Mouse (Mus musculus) thymus, adult 18-20 months (tissue): Measurements from ENCODE around the gene Cmtm8.

ENCODE experiments used
- DNase-seq, 2 experiments: peaks; one replicate each; pipeline ENCODE4 v3.0.0; 2022; ENCODE audit warnings: mixed read lengths in 2 of 2

Cmtm8 gene

DNA sequence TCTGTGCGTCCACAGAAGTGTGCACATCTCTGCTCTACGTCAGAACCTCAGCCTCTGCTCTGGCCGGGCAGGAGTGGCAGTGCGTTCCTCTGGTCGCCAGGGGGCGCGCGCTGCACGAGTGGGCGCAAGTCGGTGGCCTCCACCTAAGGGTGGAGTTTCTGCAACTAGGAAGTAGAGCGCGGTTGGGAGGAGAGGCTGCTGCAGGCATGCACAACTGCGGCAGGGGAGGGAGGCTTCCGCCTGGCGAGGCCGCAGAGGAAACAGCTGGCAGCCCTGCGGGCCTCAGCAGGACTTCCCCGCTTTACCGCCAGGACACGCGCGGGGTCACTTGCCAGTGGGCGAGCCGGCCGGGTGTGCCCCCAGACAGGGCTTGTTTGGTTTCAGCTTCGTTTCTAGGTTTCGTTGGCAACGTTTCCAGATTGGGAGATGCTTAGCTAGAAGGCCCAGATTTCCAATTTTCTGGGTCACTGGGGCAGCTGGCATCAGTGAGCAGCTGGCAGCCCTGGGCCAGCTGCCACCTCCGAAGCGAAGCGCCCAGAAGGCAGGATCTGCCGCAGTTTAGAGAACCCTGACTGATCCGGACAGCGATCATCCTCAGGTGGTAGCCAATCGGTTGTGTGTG is 91.0 kb downstream of the Cmtm8 start:
- DNase-seq = peak; percentile 94 to 96

DNA sequence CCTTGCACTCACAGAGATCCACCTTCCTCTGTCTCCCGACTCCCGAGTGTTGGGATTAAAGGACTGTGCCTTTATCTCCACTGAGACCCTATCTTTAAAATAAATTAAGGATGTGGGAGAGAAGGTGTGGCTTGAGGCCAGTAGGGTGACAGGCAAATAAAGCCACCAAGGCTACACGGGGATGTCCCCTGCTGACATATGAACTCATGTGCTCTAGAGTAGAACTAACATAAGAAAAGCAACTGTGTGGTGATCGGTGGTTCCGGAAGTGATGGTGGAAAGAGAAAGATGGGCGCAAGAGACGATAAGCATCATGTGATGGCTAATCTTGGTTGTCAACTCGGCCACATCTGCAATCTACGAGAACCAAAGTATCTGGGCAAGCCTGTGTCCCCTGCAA is 91.6 kb downstream of the Cmtm8 start:
- DNase-seq = no peak

DNA sequence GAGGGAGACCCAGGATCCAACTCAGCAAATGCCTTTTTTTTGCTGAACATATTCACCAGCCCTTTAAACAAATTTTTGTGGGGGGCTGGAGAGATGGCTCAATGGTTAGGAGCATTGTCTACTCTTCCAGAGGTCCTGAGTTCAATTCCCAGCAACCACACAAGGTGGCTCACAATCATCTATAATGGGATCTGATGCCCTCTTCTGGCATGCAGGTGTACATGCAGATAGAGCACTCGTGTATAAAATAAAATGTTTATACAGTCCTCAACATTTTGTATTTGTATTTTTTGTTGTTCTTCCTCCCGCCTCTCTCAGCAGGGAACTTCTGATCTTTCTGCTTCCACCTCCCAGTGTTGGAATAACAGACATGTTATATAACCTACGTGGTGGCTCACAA is 92.4 kb downstream of the Cmtm8 start:
- no peak for DNase-seq

DNA sequence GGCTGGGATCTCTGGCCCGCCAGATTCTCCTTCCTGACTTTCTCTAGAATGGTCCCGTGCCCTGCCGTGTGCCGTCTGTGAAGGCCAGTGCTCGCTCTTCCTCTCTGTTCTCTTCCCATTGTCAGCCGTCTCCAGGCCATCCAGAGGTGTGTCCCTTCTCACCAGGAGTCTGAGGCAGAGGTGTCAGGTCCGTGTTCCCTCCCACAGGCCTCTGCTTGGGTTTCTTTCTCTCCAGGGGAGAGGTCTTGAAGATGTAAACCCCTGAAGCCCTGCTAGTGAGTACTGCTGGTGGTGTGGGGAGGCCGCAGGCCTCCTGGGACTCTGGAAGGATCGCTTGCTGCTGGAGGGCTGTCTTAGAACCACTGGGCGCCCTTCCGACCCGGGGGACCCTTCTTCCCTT is 96.5 kb downstream of the Cmtm8 start:
- DNase-seq = no peak

DNA sequence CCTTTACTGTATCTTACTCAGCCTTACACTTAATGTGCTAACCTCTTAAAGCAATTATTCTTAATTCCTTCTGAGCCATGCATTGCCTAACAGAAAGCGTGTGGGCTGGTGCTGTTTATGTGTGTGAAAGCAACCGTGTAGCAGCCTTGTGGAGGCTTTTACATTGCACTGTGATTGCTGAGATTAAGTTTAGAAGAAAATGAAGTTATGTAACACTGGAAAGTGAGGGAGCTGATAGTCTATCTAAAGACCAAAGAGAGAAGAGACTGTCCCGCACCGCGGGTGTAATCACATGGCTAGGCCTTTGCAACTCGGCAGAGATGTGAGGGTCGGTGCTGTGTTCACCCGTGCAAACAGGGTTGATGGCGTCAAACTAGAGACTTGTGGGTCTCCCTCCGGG is 96.9 kb downstream of the Cmtm8 start:
- DNase-seq = no peak

DNA sequence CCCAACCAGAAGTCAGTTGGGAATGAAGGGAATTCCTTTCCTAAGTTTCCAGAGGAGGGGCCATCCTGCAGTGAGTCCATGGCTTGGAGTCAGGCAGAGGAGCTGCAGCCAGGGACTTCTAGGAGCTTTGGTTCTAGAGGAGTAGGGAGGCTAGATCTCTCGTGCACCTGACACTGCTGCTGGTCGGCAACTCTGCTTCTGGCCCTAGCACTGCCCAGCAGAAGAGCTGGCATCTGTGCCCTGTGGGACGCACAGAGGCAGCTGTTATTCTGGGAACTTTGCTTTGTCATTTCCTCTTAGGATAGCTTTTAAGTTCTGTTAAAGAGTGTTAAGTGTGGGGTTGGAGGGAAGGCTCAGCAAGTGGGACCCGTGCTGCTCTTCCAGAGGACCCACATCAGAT is 98.3 kb downstream of the Cmtm8 start:
- no peak for DNase-seq

DNA sequence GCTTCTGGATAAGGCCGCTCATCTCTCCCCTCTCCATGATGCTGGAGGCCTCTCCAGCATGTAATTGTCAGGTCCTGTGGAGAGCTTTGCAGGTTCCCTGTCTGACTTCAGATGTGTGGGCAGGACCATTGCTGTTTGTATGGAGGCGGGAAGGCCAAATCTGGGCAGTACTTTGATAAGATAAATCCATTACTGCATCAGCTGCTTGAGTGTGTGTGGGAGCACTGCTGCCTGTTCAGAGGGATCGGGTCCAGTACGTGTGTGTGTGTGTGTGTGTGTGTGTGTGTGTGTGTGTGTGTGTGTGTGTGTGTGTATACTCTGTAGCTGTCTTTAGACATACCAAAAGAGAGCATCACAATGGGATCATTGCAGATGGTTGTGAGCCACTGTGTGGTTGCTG is 98.8 kb downstream of the Cmtm8 start:
- no peak for DNase-seq

DNA sequence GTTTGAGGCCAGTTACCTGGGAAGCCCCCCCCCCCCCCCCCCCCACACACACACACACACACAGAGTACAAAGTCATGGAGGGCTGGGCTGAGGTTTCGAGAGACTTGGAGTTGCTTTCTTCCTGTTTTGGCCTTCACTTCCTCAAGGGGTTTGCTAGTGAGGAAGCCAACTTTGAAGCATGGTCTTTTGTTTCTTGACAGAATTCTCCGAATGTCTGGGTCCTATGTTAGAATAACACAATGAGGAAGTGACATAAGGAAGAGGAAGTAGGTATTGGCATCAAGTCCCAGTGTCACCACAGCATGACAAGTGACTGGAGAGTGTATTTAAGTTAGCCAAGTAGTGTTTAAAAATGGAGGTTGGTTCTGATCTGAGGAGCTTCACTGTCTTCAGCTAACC is 101.2 kb downstream of the Cmtm8 start:
- DNase-seq = no peak

DNA sequence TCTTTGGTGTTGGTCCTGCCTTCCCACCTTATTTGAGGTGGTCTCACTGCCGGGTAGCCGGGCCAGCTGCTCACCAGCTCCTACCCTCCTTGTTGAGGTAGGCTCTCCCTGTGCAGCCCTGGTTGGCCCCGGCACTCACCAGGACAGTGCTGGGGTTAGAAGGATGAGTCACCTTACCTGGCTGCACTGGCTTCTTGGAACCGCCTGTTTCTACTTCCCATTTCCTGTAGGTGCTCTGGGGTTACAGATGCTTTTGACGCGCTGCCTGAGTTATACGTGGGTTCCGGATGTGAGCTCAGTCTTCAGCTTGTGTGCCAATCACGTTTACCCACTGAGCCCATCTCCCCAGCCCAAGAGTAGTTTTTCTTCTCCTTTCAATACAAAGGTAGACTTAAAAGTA is 103.6 kb downstream of the Cmtm8 start:
- no peak for DNase-seq
